Mouse (Mus musculus) urinary bladder, postnatal 10 days (tissue): Measurements from ENCODE around the gene Tmem132c.
A peak's percentile ranks its signal among the peaks of the same experiment; 100 is the strongest.

Experiments used
- DNase-seq: peaks from one replicate; pipeline ENCODE4 v3.0.0; 2022; ENCODE audit warnings: low spot score

Gene Tmem132c

DNA sequence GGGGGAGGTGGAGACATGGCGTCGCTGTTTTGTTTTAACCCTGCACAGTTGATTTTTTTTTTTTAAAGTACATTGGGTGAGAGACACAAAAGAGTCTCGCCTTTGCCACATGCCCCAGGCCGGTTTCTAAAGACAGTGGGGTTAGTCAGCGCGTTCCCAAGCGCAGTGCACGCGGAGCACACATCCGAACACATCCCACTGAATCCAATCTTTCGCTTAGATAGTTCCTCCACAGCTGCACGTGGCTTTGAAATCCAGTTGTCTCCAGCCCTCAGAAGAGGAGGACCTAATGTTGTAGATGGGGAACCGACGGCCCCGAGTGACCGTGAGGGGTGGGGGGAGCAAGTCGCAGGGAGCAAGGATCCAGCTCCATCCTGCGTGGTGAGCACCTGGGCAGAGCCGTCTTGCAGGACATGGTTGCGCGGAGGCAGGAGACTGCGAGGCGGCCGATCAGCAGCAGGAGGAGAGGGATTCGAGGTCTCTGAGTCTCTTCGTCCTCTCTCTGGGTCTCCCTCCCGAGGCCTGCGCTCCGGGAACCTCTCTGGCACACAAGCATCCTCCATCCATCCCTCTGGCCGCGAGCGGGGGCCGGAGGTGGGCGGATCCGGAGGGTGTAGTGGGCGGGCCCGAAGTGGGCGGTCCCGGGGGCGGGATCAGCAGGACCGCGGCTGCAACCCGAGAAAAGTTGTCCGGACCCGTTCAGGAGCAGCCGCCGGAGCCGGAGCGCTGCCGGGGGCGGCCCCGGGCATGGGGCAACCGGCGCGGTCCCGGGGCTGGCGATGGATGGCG is at the start of gene Tmem132c:
Tmem132c (plus strand) TSS at position 673 of the 789 bp plus-strand sequence.
- DNase-seq, result peak; percentile 31

DNA sequence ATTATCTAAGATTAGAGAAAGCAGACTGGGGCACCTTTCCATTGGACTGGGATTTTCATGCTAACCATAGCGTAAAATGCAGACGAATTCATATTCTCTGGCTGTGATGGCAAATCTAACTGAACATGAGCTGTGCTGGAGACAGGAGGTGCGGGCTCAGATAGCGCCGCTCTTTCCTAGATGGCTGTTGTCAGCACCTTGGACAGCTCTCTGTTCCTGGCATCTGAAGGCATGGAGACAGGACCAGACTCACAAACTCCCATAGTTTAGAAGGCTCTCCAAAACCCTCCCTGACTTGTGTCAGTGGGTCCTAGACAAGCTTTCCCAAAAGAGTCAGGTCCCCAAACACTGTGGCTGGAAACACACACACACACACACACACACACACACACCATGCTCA is 49.7 kb upstream of the Tmem132c start:
- DNase-seq, result no peak

DNA sequence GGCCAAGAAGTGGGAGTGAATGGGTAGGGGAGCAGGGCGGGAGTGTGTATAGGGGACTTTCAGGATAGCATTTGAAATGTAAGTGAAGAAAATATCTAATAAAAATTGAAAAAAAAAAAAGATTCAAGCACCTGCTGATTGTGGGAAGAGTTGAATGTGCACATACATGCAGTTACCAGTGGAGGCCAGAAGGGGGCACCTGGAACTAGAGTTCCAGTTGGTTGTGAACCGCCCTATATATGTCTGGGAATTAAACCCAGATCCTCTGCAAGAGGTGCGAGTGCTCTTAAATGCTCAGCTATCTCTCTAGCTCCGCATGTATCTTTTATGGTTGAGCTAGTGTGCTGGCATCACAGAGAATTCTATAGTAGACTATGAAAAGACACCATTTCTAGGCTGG is 42.8 kb upstream of the Tmem132c start:
- no peak for DNase-seq

DNA sequence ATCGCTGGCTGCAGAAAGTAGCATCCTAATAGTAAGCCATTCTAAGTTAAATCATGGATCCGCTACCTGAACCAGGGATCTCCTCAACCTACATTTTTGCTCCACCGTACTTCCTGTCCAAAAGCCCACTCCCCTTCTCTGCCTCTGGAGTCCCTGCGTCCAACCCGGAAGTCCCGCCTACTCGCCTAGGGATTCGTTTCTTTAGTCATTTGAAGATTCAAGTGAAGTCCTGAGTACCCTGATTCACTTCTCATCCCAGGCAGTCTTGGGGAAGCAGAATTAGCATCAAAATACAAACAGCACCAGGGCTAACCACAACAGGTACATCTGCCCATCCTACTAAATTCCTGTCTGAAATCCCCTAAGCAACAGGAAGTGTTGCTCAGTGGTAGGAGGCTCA is 36.7 kb upstream of the Tmem132c start:
- no peak for DNase-seq

DNA sequence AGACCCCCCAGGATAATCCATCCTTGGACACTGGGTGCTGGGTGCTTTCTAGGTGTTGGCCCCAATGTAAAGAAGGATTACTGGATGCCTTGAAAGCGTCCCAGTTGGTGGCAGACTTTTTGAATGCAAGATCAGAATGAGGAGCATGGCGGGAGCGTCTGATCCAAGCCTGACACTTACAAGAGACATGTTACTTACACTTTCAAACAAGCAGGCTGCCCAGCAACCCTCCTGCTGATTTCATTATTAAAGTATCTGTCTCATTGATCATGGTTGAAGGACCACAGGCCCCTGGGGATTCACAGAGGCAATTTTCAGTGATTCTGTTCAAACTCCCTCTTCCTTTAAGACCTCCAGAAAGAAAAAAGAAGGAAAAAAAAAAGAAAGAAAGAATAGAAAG is 25.2 kb upstream of the Tmem132c start:
- DNase-seq, result no peak

DNA sequence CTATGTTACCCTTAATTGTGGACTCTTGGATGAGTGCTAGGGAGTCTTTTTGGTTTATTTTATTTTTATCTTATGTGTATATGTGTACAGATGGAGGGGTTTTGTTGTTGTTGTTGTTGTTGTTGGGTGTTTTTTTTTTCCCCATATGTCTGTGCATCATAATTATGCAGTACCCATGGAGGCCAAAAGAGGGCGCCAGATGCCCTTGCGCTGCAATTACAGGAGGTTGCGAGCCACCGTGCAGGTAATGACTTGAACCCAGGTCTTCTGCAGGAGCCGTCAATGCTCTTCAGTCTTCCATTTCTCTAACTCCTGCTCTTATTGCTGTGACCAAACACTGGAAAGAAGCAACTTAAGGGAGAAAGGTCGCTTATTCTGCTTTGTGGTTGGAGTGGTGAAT is 23.9 kb upstream of the Tmem132c start:
- DNase-seq, result no peak

DNA sequence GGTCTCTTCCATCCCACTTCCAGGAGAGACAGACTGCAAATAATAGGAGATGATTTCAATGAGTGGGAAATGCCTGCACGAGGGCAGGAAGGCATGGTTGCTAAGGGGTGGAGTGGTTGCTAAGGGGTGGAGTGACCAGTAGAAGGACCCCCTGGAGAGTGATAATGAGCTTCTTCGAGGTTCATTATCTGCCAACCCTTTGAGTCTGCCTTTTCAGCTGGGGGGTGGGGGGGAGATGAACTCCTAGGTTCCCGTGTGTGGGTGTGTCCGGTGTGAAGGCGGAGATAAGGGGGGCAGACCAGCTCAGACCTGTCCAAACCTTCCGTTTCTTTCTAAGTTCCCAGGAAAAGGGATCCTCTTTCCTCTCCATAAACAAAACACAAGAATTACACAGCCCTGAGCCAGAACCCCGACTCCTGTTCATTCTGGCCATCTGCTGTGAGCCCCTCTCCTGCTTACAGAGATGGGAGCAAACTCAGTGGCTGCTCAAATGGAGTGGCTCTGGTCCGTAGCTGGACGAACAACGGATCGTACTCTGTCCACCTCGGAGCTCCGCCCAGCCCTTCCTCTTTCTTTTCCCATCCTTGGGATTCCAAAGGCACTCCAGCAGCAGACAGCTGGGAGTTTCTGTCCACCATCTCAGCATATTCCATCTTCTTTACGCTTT is 13.5 kb upstream of the Tmem132c start:
- DNase-seq, result no peak

DNA sequence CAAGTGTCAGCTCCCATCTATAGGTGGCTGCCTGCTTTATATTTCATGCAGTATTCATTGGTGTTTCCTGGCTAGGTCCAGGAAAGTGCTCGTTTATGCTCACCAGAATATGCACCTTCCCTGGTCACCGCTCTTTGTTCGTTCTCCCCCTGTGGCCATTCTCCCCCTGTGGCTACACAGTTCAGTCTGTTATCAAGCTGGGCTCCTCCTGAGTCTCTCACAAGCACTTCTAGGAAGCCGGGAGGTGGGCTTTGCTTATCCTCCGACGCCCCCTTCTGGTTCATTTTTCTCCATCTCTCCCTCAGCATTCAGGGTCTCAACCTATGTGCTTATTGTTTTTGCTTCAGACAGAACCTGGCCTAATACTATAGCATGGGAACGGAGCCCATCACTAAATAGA is 6.9 kb upstream of the Tmem132c start:
- no peak for DNase-seq

DNA sequence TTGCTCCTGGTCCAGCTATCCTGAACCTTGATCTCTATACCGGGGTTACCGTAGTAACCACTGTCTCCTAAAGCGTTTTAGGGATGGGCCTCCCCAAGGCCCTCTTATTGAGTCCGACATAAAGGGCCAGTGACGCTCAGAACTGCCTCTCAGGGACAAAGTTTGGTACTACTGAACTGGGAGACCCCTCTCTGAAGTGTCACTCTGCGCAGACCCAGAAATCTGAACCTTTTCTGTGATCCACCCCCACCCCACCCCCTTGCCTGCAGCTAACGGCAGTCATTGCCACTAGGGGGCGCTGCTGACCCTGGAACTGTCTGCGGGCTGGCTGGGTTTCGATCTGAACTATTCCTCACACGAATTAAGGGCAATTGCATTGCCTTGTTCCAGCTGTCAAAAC is 6.4 kb upstream of the Tmem132c start:
- DNase-seq, result peak; percentile 38

DNA sequence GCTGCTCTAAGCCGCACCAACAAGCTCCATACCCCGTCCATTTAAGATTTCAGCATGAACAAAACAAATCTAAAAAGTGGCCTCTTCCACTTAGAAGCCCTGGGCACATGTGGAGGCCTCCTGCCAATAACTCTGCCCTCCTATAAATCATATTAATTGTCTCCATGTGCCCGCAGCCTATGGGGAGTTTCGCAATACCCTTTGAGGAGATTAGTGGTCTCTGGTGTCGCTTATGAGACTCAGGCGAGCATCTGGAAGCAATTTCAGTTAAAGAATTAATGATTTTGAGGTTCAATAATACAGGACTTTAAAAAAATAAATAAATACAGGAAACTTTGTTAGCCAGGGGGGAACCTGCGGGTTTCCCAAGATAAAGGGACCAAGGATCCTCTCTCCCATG is 1.9 kb upstream of the Tmem132c start:
- no peak for DNase-seq

DNA sequence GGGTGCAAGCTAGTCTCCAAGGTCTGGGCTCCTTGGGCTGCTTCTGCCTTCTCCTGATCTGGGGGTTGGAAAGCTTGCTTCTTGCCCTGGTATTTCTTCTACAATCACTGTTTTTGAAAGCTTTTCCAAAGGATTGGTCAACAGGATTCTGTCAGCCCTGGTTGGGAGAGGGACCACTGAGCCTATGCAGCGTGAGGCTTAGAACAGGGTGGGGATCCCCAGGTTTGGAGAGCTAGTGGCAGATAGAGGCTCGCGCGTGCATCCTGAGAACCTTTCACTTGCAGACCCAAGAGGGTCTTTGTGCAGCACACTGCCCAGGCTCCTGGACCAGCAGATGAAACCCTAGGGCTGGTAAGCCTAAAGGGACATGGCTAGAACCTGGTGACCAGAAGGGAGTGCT is 962 bp upstream of the Tmem132c start:
- DNase-seq, result no peak

DNA sequence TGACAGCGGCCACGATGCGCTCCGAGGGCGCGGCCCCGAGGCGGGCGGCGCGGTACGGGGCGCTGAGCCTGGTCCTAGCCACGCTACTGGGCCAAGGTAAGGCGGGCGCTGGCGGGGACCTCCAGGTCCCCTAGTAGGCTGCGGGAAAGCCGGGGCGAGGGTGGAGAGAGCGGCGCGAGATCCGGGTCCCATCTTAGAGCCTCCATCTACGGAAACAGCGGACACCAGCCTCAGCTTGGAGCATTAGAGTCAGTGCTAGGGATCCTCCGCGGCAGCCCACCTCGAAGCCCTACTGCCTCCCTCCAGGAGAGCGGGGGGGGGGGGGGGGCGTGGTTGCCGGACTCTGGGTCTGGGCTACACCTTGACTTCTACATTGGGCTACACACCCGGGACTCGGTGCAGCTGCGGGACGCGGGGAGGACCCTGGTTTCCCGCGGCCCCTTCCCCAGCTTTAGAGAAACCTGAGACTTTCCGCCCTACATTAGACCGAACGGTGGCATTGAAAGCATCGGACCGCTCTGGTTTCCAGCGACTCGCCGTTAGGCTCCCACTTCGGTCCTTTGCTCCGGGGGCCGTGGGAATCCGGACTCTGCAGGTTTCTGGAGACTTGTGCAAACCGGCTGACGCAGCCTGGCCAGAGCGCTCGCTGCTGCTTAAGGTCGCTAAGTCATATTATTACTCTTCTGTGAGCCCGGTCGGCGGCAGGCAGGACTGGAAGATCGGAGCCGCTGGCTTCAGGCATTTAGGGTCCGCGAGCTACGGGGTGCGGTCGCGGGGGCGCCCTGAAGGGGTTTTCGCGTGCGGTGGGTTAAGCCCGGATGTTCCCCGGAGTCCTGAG is 536 bp downstream of the Tmem132c start:
- DNase-seq, result no peak

DNA sequence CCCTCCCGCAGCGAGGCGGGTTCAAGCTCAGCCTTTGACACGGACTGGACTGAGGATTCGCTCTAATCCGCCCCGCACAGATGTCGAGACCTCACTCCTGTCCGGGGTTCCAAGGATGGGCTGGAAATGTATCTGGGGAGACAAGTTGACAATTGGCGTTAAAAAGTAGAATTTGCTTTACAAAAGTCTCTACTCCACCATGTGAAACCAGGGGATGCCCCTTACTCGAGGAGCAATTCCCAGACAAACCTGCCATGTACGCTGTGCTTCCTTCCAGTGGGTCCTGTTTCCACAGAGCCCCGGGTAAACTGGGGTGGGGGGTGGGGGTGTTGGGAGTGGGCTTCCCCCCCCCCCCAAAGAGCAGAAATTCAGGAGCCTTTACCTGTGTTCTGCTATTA is 1.2 kb downstream of the Tmem132c start:
- no peak for DNase-seq

DNA sequence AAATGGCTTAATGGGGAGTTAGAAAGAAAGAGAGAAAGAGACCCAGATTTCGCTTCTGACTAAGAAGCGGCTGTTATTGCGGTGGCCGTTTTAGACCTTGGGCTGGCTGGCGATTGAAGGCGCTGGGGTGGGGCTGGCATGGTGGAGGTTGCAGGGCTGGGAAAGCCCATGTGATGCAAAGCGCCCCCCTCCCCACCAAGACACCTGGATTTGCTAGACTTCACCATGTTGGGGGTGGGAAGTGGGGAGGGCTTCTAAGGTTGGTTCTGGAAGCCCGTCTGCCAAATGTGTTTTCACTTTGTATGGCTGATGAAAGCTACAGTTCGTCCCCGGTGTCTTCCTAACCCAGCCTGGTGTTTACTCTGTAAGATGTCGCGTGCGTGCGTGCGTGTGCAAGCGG is 1.6 kb downstream of the Tmem132c start:
- DNase-seq, result no peak

DNA sequence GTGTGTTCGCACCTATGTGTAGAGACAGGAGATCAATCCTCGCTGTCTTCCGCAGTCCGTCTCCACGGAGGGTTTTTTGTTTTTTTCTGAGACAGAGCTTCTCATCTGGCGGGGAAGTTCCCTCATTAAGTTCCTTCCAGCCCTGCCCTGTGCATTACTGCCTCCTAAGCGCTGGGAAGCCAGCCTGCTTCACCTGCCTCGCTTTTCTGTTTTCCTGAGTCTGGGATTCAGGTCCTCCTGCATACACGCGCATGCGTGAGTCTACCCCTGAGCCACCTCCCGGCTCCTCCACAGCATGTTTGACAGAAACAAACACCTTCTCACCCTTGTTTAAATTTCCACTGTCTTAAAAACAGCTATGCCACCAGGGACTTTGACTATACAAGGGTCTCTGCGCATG is 2.0 kb downstream of the Tmem132c start:
- DNase-seq, result no peak

DNA sequence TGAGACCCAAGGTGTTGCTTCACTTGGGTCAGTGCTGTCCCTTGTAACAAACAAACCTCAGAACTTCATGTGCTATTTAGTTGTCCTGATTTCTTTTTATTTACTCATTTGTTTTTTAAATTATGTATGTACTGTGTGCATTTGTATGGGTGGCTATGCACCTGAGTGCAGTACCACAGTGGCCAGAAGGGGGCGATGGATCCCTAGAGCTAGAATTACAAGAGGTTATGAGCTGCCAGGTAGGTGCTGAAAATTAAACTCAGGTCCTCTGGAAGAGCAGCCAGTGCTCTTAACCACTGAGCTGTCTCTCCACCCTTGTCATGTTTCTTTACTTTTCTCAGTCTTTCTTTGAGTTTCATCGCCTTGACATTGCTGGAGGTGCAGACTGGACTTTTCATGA is 11.7 kb downstream of the Tmem132c start:
- no peak for DNase-seq

DNA sequence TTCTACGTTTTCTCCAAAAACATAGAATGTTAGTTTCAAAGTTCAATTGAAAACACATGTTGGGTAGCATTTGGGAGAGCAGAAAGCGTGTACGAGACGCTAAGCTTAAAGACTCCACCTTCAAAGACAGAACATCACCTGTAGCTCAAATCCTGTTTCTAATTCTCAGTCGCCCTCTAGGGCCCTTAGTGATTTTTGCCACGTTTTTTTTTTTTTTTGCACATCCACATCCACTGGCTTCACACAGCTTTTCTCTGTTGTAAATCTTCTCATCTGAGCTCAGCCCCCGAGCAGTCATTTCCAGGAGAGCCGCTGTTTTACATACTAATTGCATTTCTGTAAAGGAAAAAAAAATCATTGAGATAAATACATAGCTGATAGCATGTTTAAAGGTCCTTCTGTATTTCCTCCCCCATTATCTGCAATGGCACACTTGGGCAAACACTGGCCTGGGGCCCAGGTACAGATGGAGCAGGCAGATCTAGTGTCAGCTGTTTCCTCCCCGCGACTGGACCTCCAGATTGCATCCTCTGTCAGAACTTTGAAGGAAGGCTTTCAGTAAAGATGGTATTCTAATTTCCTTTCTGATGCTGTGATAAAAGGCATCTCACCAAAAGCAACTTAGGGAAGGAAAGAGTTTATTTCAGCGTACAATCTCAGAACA is 15.5 kb downstream of the Tmem132c start:
- no peak for DNase-seq

DNA sequence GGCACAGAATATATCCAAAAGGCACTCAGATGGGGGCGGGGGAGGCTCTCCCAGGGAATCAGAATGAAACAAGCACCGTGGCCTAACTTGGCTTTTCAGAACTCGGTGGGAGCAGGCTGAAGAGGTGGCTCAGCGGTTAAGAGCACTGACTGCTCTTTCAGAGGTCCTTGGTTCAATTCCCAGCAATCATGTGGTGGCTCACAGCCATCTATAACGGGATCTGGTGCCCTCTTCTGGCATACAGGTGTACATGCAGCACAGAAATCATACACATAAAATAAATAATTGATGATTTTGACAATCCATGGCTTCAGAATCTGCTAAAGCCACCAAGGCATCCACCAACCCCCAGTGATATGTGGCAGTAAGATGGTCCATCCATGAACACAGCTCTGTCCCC is 20.5 kb downstream of the Tmem132c start:
- no peak for DNase-seq

DNA sequence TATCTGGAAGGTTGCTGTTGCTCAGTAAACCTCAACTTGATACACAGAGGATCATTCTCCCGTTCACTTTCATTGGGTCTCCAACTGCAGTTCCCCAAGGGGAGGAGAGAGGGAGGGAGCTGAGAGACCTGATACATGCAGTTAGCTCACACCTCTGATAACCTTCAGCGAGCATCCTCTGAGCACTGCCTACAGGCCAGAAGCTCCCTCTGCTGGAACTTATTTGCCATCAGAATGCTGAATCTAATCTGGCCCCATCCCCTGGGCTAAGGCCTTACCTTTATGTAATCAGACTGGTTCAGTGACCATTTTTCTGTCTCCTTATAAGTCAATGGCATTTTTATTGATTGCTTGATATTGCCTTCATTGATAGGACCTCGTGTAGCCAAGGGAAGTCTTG is 29.5 kb downstream of the Tmem132c start:
- no peak for DNase-seq

DNA sequence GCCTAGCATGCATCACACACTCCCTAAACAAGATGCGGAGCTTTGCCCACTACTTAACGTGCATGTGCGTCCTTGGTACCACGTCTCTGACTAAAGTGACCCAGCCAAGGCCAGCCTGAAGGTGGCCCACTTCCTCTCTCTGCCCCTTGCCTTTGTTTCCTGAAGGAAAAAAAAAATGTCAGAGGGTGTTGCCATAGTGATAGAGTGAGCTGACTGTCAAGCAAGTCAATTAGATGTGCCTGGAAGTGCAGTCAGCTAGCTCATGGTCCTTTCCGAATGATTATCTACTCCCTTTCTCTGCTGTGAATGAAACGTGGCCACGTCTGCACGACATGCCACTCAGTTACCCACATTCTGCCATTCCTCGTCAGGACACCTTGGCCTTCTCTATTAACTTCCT is 37.9 kb downstream of the Tmem132c start:
- no peak for DNase-seq

DNA sequence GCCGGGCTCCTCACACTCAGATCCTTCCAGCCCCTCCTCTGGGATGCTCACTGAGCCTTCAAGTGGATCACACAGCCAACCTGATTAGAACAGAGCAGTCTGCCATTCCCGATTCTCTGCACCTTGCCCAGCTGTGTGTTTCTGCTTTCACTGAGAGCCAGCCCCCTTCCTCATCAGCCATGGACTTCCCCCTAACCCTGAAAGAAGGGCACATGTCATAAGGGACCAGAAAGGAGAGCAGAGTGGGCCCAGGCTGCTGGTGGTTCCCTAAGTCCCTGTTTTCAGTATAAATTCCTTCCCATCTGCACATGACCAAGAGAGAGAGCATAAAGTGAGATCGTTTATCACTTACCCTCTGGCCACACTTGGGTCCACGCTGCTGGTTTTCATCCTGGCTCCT is 39.6 kb downstream of the Tmem132c start:
- no peak for DNase-seq

DNA sequence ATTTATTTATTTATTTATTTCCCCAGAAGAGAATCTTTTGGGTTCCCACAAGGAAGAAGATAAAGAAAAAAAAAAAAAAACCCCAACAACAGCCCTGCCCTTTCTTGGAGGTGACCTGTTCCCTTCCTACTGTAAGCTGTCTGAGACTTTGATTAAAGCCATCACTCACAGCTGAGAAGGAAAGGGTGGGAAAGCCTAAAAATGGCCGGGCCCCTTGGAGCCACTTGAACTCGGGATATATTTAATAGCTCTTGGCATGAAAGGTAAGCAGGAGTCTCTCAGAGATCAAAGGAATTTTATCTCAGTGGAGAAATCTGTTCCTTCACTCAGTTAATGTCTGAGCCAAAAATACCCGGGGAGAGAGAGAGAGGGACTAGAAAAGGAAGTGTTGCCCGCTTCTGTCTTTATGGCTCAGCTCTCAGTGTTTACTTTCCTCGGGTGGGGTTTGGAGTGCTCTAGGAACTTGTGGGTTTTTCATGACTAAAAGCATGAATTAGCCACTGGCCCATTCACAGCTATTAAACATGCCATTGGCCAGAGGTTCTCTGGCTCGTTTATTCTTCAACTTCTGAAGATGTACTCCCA is 41.0 kb downstream of the Tmem132c start:
- no peak for DNase-seq
